Mouse (Mus musculus) bone marrow, adult 2 months (tissue): ENCODE results near the gene Itsn1. TPM values are rescaled to one million over a fixed set of nuclear protein-coding genes. Genes with fewer than 3 reads are reported as not detected.

ENCODE experiments used
- H3K27ac ChIP-seq: fragments of 200-500 bp; 2 replicates; pipeline ENCODE4 v1.5.1; 2012; ENCODE audit warnings: low read depth, mild to moderate bottlenecking, control low read depth, inconsistent platforms, low read length; ENCODE audit not compliant: control insufficient read depth, poor library complexity, insufficient read depth
- H3K4me1 ChIP-seq: fragments of 200-500 bp; 2 replicates; pipeline ENCODE4 v1.6.1; 2011; ENCODE audit warnings: low read length; ENCODE audit not compliant: control insufficient read depth, insufficient read depth
- H3K4me3 ChIP-seq: fragments of 200-500 bp; replicated peaks from 2 replicates; pipeline ENCODE3; 2011; ENCODE audit warnings: mild to moderate bottlenecking, low read depth, low read length, control low read depth; ENCODE audit not compliant: control insufficient read depth
- CTCF ChIP-seq: fragments of 200-500 bp; IDR thresholded peaks from 2 replicates; pipeline ENCODE4 v1.5.1; 2011; ENCODE audit warnings: low read length, control low read depth; ENCODE audit not compliant: control insufficient read depth, insufficient read depth
- POLR2A ChIP-seq: fragments of 200-500 bp; IDR thresholded peaks from 2 replicates; pipeline ENCODE4 v1.6.1; 2011; ENCODE audit warnings: low read depth, mild to moderate bottlenecking, control low read depth, low read length, borderline replicate concordance; ENCODE audit not compliant: control insufficient read depth
- WGBS: fragments of 180-500 bp; shearing (Covaris S2); methylation state at CpG from one replicate; pipeline ENCODE4 v1.1.7; 2018; 5-methylcytosine and 5-hydroxymethylcytosine counted together
- polyA plus RNA-seq: library from polyadenylated mRNA; stranded (reverse); fragments of >200 nt; gene quantifications from 2 replicates; pipeline ENCODE4 v1.2.4, GENCODE M21; 2011; ENCODE audit warnings: low replicate concordance; ENCODE audit not compliant: missing spikeins, insufficient read depth, insufficient read length

The Itsn1 gene
- polyA plus RNA-seq, 1 experiment = 158 TPM

DNA sequence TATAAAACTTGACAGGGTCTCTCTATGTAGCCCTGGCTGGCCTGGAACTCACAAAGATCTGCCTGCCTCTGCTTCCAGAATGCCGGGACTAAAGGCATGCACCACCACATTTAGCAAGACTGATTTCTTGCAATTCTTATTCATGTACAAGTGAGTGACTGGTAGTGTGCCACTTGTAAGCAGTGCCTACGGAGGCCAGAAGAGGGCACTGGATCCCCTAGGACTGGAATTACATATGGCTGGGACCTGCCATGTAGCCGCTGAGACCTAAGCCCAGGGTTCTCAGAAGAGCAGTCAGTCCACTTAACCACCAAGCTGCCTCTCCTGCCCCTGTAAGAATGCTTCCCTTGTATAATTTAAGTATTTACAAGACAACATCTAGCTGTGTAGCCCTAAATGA is 4.8 kb upstream of the Itsn1 start:
- Histone ChIP-seq H3K4me1 (peaks cover 2% of the 10 kb centered on the region), H3K27ac (no peak overlapping the region), H3K4me3 (no peak overlapping the region)
- WGBS = 41% methylated on average over 3 of the region's 3 CpGs
- TF ChIP-seq POLR2A (no peak), CTCF (peak; percentile 83)

DNA sequence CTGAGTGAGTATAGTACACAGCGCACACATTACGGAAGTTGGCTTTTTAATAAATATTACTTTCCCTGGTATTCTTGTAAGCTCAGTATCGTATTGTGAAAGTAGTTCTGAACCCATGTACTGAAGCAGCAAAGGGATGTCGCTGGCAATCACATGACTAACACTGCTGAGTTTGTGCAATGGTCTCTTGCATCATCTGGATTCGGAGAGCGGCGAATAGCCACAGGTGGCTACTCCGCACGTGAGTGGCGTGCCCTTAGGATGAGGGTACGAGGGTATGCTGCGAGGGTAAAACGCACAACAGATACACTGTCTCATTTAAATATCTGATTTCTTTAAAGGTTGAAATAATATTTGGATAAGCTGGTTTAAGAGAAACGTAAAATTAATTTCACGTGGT is 1.6 kb upstream of the Itsn1 start:
- H3K27ac ChIP-seq = peak overlapping the region; percentile 49; the same call in 1 of the 2 replicates
- H3K4me1 ChIP-seq = peaks cover 2% of the 10 kb centered on the region
- TF ChIP-seq CTCF (no peak), POLR2A (no peak)
- H3K4me3 ChIP-seq = peak overlapping the region; percentile 34
- WGBS = 44% methylated on average over 15 of the region's 15 CpGs

DNA sequence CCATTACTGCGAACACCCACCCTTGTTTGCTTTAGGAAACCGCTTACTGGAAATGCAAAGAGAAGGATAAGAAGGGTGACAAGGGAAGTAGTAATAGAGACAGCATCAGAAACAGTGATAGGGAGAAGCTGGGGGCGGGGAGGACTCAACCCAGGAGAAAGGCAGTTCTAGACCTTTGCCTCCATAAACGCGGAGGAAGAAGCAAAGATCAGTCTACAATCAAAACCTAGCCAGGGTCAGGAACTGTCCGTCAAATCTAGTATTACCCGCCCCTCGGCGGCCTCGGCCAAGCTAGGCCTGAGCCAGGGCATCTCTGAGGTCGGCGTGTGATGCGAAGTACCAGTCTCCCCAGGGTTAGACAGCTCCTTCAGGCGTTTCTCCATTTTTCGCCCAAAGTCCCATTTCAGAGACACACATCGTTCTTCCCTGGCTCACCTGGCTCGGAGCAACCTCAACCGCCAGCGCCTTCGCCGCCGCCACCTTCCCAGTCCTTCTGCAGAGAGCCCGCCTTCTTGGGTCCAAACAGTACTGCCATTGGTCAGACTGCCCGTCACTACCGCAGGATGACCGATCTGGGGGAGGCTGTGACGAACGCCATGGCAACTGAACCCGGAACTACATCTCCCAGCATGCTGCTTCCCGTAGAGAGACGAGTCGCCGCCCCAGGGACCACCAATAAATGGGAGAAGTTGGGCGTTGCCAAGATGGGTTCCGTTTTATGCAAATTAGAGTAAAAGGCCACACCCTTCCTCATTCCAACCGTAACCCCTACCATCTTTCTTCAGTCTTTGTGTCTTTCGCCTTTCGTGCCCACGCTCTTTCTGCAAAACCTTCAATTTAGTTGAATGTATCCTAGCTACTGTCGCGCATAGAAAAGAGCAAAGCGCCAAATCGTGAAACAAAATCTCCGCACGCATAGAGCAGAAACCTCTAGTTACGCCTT is 687 bp upstream of the Itsn1 start, which contains the start of gene Cryzl1:
TSS of gene Cryzl1 (minus strand) at position 853 of the 943 bp plus-strand sequence.
- TF ChIP-seq POLR2A (peak; percentile 64; the same call in 1 of the 2 replicates), CTCF (no peak)
- Histone ChIP-seq H3K4me3 (peak within 1 kb of the TSS; percentile 81), H3K4me1 (peaks cover 2% of the 10 kb centered on the region), H3K27ac (peak within 1 kb of the TSS; percentile 79)
- WGBS = 1% methylated on average over 46 of the region's 46 CpGs

DNA sequence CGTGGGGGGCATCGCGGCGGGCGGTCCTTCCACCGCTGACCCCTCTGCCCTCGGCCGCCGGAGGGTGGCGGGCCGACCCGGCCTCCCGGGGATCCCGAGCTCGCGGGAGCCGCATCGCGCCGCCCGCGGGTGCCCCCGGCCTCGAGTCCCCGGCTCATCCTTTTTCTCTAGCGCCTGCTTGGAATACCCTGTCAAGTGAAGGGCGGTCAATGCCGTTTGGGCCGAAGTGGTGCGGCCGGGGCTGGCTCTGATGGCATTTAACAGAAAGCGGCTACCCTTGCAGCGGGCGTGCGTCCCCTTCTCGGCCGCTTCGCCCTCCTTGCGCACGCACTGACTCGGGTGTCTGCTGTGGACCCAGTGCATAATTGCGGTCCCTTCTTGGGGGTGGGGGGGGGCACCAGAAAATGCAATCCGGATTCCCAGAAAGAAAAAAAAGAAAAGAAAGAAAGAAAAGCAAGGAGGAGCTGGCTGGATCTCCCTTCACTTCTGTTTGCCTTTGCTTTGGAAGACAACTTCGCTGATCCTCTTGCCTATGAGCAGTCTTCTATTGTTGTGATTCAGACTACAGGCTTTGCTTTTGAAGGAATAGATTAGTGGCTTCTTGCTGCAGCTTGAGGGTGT is 850 bp downstream of the Itsn1 start:
- TF ChIP-seq POLR2A (no peak), CTCF (no peak)
- Histone ChIP-seq H3K4me1 (peaks cover 2% of the 10 kb centered on the region), H3K27ac (no peak overlapping the region; the same call in 1 of the 2 replicates), H3K4me3 (peak overlapping the region; percentile 81)
- under 1% methylated on average over 39 of the region's 44 CpGs for WGBS

DNA sequence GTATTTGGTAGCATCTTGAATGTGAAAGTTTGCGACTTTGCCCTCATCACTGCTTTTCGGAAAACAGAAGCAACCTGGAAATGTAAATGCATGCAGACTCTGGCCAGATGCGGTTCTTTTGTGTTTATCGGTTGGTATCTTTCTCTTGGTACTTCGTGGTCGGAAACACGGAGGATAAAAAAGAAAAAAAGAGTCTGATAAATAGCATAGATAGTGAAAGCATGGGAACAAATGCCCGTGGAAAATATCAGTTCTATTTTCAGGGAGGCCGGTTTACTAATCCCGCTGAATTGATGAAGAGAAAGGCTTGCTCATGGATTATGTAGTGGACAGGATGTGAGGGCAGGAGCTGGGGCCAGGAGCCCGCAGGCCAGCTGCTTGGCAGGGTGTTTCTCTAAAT is 1.4 kb downstream of the Itsn1 start:
- Histone ChIP-seq H3K4me1 (peaks cover 2% of the 10 kb centered on the region), H3K27ac (no peak overlapping the region), H3K4me3 (no peak overlapping the region)
- TF ChIP-seq CTCF (no peak), POLR2A (no peak)
- 5% methylated on average over 11 of the region's 11 CpGs for WGBS

DNA sequence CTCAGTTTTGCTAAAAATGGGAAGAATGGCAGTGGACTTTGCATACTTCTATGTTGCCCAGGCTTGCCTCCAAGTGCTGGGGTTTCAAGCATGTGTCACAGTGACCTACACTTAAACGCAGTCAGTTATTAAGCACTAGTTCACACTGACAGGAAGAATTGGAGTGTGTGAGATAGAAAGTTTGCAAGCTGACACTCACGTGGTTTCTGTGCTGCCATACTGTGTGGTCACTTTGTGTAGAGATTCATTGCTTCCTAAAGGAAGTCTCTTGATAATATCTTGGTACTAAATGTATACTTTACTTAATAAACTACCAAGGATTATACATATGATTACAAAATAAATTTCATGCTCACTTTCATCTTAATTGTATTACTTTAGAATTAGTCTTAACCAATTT is 3.7 kb downstream of the Itsn1 start:
- Histone ChIP-seq H3K27ac (no peak overlapping the region), H3K4me1 (no peaks in the 10 kb centered on the region)
- WGBS = 15% methylated on average over 2 of the region's 2 CpGs

DNA sequence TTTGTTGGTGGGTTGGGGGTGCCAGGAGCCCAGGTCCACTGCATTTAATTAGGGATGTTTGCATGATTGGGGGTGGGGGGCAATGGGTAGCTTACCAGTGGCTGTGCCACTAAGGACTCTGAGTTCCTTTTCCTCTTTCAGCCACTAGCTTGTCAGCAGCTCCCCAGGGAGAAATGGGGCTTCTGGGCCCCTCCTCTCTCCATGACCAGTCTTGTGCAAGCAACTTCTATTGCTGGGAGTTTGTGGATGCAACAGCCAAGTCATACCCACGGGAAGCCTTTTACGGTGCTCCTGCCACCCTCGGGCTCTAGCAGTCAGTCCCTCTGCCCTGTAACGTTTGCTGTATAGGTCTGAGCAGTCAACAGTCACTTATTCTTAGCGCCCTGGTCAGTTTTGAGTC is 5.7 kb downstream of the Itsn1 start:
- WGBS = 25% methylated on average over 5 of the region's 5 CpGs
- H3K27ac ChIP-seq = no peak overlapping the region
- H3K4me3 ChIP-seq = no peak overlapping the region
- TF ChIP-seq CTCF (no peak), POLR2A (no peak)
- H3K4me1 ChIP-seq = no peaks in the 10 kb centered on the region

More for the DNA sequence above, 3.7 kb downstream of the Itsn1 start:
- H3K4me3 ChIP-seq = no peak overlapping the region
- TF ChIP-seq CTCF (no peak), POLR2A (no peak)
